Mouse (Mus musculus): ENCODE measurements around the gene Etv6.

Etv6 gene

GRCm38 (mm10) chr6:134218441-134218840 is 182.9 kb downstream of the Etv6 start:
- no peak for DNase-seq

GRCm38 (mm10) chr6:134219358-134219757 is 183.9 kb downstream of the Etv6 start:
- peak; percentile 69 for DNase-seq

- DNase-seq: peak; percentile 43
These were observed 184.8 kb downstream of the Etv6 start for GRCm38 (mm10) chr6:134220209-134220777.

- DNase-seq: no peak
These were observed 186.9 kb downstream of the Etv6 start for GRCm38 (mm10) chr6:134222248-134222929.

GRCm38 (mm10) chr6:134225564-134225963 is 190.1 kb downstream of the Etv6 start:
- DNase-seq: no peak

GRCm38 (mm10) chr6:134226349-134227169 is 191.1 kb downstream of the Etv6 start:
- DNase-seq: no peak

GRCm38 (mm10) chr6:134236311-134236710 is 200.8 kb downstream of the Etv6 start:
- DNase-seq: no peak

GRCm38 (mm10) chr6:134238455-134238854 is 203.0 kb downstream of the Etv6 start:
- no peak for DNase-seq

GRCm38 (mm10) chr6:134240988-134241387 is 205.5 kb downstream of the Etv6 start:
- no peak for DNase-seq

GRCm38 (mm10) chr6:134243119-134243518 is 207.6 kb downstream of the Etv6 start:
- DNase-seq: no peak

- DNase-seq: no peak
These were observed 208.0 kb downstream of the Etv6 start for GRCm38 (mm10) chr6:134243546-134243945.

- DNase-seq: no peak
These were observed 208.6 kb downstream of the Etv6 start for GRCm38 (mm10) chr6:134244071-134244470.

- DNase-seq: no peak
These were observed 210.6 kb downstream of the Etv6 start for GRCm38 (mm10) chr6:134246109-134246508.

GRCm38 (mm10) chr6:134247324-134247723 is 211.8 kb downstream of the Etv6 start:
- no peak for DNase-seq

GRCm38 (mm10) chr6:134248720-134249119 is 213.2 kb downstream of the Etv6 start:
- no peak for DNase-seq

- DNase-seq: no peak
These were observed 215.3 kb downstream of the Etv6 start for GRCm38 (mm10) chr6:134250764-134251163.

- no peak for DNase-seq
These were observed 215.9 kb downstream of the Etv6 start for GRCm38 (mm10) chr6:134251364-134251763.

- DNase-seq: no peak
These were observed 216.7 kb downstream of the Etv6 start for GRCm38 (mm10) chr6:134252081-134252755.

GRCm38 (mm10) chr6:134256369-134256768 is 220.9 kb downstream of the Etv6 start:
- DNase-seq: no peak

GRCm38 (mm10) chr6:134259913-134260312 is 224.4 kb downstream of the Etv6 start:
- DNase-seq: no peak

GRCm38 (mm10) chr6:134261904-134262303 is 226.4 kb downstream of the Etv6 start:
- DNase-seq: no peak

GRCm38 (mm10) chr6:134262383-134262782 is 226.9 kb downstream of the Etv6 start:
- no peak for DNase-seq

GRCm38 (mm10) chr6:134262911-134263607 is 227.6 kb downstream of the Etv6 start:
- no peak for DNase-seq
